Comparison of ENCODE assay signal across 8 mouse cellular contexts in genomic region chr3:103058207-103059157, GRCm38 (mm10). TPM values are rescaled to one million over a fixed set of nuclear protein-coding genes. Genes with fewer than 3 reads are reported as not detected.
DNase-seq lines count a peak whose midpoint lies in the region; ATAC-seq lines count a peak whose summit lies in the region.

Gene Nras, plus strand, starts transcription at chr3:103058285.

- no peaks in the 10 kb centered on the region for H3K9me3 ChIP-seq in hindbrain, embryonic 13.5 days

- H3K36me3 ChIP-seq in hindbrain, embryonic 13.5 days = peaks cover 67% of the 10 kb centered on the region

- peak within 1 kb of the TSS; percentile 78 for H3K4me2 ChIP-seq in hindbrain, embryonic 13.5 days

- H3K4me1 ChIP-seq in hindbrain, embryonic 13.5 days (replicated peaks) = peaks cover 15% of the 10 kb centered on the region

- peak within 1 kb of the TSS; percentile 71 for H3K4me3 ChIP-seq in hindbrain, embryonic 13.5 days

- peak within 1 kb of the TSS; percentile 88 for H3K9ac ChIP-seq in hindbrain, embryonic 13.5 days

- peak; percentile 97 for DNase-seq in NIH3T3 (ENCODE audit: low read depth)
- peak; percentile 98 for DNase-seq in cerebellum, postnatal 10 days
- peak; percentile 83 to 88 for DNase-seq in frontal cortex, postnatal 14 days (ENCODE audit: low spot score in 2 of 2)
- DNase-seq in layer of hippocampus, postnatal 25 days (ENCODE audit: extremely low spot score in 1 of 2, low spot score in 1 of 2) = peak; percentile 90 to 95
- peak; percentile 94 for DNase-seq in lung, postnatal 25 days (ENCODE audit: low spot score)
- DNase-seq in retina, embryonic 14.5 days (ENCODE audit: low spot score) = peak; percentile 97
- peak; percentile 97 for DNase-seq in thymus, postnatal 4 days

- H3K27ac ChIP-seq in hindbrain, embryonic 13.5 days = peak within 1 kb of the TSS; percentile 94

- WGBS in hindbrain, embryonic 13.5 days = 4% methylated on average over 46 of the region's 46 CpGs

- ATAC-seq in hindbrain, embryonic 13.5 days (ENCODE audit: low FRiP score) = peak; percentile 99

- H3K27me3 ChIP-seq in hindbrain, embryonic 13.5 days = no peaks in the 10 kb centered on the region

RNA-seq across cellular contexts. Expression of gene Nras, which starts in this region (rescaled TPM):
- 109 and 111 TPM in 2 replicates for polyA plus RNA-seq in hindbrain, embryonic 13.5 days (2015; fragmentation: Nextera tagmentation; extraction: Ambion mirVana)
- total RNA-seq in layer of hippocampus, postnatal 25 days (2021) = 10 to 100 TPM; 74.9 to 78.8 TPM

Comparison
In these comparisons a context has a peak if more than half of its experiments do, and no peak if none do; other contexts are left out.
1. Peak in every context shown above with its lines: DNase-seq, ATAC-seq, H3K4me3 ChIP-seq and H3K27ac ChIP-seq.